Mouse (Mus musculus) thymus, adult 2 months (tissue): ENCODE results near the gene Babam1.

Experiments
- CTCF ChIP-seq: fragments of 200-500 bp; IDR thresholded peaks from 2 replicates; pipeline ENCODE4 v1.5.1; 2012; ENCODE audit warnings: mild to moderate bottlenecking, control low read depth, low read length, moderate library complexity, borderline replicate concordance; ENCODE audit not compliant: control insufficient read depth, poor library complexity, insufficient read depth; ENCODE audit errors: extremely low read depth
- POLR2A ChIP-seq: fragments of 200-500 bp; IDR thresholded peaks from 2 replicates; pipeline ENCODE4 v1.6.1; 2012; ENCODE audit warnings: mild to moderate bottlenecking, low read length, control low read depth, moderate library complexity; ENCODE audit not compliant: control insufficient read depth, poor library complexity, insufficient read depth; ENCODE audit errors: extremely low read depth

DNA sequence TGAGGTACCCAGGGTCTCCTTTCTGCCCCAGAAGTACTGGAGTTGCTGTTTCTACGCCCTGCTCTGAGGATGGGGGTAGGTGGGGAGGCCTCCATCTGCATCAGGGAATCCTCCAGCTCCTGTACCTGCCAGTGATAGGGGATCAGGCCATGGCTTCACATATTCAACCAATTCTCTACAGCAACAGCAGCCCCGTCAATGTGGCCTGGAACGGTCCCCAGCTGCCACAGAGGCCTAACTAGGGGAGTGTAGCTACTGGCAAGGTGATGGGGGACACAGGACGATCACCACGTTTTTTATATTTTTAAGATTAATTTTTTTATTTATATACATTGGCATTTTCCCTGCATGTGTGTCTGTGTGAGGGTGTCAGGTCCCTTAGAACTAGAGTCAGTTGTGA, 4.3 kb upstream of the Babam1 start:
- no peak for TF ChIP-seq CTCF
- no peak for TF ChIP-seq POLR2A
